Mouse (Mus musculus) yolk sac, embryonic 10.5 days (tissue): Measurements from ENCODE around the gene Hist1h4i.

ENCODE experiments used
- DNase-seq: peaks from one replicate; pipeline ENCODE4 v3.0.0-alpha.2; 2017; ENCODE audit warnings: low spot score

Gene Hist1h4i

DNA sequence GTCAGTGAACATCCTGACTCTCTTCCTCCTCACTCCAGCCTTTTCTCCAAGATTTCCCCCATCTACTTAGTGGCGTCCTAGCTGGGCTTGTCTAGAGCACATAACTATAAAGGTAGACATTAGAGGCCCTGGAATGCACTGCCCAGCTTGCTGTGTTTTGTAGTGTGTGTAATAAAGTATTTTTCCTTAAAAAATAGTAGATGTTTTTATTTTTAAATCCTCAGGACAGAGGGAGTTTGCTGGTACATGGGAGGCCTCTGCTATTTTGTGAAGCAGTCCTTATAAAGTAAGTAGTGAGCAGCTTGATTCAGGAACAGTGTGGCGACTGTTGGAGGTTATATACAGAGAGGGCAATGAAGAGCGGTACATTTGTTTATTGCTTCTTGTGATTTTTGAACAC lies 32.5 kb downstream of the Hist1h4i start:
- DNase-seq: no peak

DNA sequence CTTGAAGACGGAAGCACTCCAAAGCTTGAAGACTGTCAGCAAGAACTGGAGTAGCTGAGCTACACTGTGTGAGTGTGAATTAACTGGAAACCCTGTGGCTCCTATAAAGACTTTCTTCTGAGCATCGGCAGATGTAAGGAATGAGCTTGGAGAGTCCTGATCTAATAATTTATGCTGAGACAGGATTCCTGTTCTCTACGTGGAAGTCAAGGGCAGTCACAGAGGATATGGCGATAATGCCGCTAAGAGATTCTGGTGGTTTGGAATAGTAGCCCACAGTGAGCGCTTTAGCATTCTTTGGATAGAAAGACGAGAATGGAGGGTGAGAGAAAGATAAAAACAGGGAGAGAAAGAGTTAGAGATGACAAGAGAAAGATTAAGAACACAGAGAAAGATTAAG lies 33.3 kb downstream of the Hist1h4i start:
- no peak for DNase-seq

DNA sequence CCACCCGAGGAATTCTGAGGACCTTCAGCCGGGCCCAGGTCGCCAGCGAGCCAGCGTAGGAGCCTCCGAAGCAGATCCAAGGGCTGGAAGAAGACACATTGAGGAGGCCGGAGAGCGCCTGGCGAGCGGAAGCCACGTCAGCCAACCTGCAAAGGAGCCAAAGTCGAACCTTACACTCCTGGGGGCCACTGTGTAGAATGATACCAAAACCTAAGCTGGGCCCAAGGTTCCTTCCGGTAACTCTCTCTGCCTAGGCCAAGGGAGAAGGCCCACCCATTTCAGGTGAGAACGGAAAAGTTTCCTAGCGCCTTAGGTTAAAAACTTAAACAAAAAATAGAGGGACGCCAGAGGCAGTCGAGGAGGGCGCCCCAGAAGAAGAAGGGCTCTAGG lies 34.0 kb downstream of the Hist1h4i start:
- no peak for DNase-seq

DNA sequence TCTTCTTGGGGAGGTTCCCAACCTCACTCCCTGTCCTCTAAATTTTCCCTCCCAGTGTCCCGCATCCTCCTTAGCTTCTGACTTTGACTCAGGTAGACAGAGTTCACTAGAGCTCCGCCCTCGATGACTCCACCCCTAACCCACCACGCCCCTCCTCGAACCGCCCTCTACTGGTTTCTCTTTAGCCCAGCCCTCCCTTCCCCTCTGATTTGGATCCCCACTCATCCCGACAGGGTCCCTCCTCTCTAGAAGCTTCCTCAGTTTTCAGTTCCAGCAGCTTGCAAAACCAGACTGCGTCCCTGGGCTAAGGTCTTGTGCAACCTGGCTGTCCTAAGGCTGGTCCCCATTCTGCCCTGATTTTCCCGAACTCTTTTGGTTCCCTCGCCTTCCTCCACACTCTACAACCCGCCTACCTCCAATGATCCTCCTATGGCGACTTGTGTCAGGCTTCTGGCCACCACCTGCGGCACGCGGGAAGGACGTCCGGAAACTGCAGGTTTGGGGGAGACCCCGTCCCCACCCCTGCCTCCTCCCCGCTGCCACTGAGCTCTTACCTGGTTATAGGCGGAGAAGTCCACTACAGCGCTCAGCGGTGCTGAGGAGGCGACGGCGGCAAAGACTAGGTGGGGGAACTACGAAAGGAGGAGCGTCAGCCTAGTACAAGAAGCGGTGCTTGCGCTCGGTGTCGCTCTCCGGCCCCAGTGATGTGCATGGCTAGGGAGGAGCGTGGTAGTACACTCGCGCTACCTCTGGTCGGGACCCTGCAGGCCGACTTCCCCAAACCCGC lies 34.6 kb downstream of the Hist1h4i start:
- peak; percentile 93 for DNase-seq

DNA sequence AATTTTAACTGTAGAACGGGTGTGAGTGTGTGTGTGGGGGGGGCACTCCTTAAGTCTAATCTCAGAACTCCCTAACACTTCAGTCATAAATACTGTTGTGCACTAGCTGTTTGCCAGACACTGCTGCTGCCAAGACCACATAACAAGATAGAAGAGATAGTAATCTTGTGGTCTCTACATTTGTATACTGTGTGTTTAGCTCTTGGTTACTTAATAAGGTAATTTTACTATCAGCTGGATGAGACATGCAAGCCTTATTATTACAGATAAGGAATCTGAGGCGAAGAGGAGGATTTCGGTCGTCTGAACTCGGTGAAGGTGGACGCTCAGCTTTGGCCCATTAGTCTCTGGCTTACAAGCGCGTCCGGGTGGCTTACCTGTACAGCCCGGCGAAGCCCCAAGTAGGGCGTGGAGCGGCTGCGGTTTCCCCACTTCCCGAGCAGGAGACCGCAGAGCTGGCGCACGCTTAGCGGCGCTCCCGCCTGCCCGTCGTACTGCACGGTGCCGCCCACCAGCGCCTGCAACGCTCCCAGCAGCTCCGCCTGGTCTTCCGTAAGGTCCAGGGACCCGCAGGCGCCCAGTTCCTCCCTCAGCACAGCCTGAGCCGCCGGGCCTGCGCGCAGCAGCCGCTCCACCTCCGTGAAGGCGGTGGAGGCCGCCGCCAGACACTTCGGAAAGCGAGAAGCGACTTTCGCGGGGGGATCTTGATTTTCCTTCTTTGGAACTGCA lies 35.4 kb downstream of the Hist1h4i start:
- peak; percentile 88 for DNase-seq

DNA sequence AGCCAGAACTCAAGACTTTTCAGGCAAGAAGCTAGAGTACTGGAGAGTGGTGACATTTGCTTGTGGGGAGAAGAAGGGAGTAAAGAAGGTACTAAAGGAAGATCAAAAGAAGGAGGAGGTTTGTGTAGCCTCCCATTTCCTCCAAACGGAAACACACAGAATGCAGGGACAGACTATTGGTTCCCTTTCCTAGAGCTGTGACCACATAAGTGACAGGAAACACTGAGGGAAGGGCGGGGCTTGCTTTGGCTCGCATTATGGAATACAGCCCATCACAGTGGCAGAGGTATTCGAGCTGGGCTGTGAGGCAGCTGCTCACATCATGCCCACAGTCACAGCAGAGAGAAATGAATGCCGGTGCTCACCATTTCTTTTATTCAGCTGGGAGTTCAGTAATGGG lies 39.3 kb downstream of the Hist1h4i start:
- no peak for DNase-seq

DNA sequence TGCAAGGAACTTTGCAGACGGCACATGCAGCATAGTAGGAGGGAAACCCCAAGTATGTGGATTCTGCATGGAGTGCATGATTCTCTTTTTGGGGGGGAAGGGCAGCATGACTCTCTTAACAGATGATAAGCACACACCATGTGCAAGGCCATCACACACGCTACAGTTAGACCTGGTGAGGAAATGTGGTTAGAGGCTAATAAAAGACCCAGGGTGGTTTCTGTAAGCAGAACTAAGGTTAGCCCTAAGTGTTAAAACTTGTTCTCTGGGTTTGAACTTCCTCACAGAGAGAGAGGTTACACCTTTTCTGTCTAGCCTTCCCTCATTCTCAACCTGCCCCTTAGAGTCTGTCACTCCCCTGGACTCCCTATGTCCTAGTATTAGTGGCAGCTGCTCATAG lies 39.8 kb downstream of the Hist1h4i start:
- DNase-seq: no peak

DNA sequence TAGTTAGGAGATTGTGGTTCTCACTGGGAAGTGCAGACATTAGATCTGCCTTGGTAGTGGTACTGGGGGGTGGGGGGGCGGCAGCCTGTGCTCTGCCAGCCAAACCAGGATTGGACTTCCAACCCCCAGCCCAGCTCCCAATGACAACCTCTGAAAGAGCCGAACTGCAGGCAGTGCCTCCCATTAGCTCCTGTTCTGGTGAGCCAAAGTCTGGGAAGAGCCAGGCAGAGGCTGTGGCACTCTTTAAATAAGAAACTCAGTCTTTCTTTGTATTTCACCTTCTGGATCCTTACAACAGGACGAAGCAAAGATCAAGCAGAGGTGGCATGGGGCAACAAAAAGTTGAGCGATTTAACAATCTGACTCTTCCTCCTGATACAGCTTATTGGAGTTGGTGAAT lies 42.0 kb downstream of the Hist1h4i start:
- DNase-seq: no peak

DNA sequence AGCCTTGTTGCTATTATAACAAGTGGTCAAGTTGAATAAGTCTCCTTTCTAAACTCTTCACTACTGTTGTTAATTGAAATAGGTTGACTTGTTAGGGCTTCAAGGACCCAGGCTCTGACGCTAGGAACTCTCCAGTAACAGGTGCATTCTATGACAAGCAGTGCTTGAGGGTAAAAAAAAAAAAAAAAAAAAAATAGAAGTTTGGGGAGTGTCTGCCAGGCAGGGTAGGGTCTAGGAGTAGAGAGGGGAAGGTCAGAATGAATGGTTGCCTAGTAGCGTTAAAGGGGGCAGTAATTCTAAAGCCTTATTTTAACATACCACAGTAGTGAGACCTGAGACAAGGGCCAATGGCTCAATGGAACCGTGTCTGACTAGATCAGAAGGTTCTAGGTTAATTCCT lies 42.8 kb downstream of the Hist1h4i start:
- no peak for DNase-seq

DNA sequence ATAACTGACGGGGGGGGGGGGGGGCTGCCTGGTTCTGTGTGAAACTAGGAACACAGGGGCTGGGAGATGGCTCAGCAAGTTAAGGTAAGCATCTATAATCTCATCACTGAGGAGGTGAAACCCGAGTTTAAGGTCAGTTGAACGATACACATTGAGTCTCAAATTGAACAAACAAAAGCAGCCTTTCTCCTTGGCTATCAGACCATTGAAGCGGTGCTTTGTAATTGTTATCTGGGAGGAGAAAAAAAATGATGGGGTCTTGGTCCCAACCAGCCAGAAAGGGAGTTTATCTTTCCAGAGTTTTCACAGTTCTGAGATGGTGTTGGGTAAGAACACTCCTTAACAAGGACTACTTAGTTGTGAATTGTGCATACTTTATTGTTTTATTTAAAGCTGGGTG lies 43.3 kb downstream of the Hist1h4i start:
- no peak for DNase-seq

DNA sequence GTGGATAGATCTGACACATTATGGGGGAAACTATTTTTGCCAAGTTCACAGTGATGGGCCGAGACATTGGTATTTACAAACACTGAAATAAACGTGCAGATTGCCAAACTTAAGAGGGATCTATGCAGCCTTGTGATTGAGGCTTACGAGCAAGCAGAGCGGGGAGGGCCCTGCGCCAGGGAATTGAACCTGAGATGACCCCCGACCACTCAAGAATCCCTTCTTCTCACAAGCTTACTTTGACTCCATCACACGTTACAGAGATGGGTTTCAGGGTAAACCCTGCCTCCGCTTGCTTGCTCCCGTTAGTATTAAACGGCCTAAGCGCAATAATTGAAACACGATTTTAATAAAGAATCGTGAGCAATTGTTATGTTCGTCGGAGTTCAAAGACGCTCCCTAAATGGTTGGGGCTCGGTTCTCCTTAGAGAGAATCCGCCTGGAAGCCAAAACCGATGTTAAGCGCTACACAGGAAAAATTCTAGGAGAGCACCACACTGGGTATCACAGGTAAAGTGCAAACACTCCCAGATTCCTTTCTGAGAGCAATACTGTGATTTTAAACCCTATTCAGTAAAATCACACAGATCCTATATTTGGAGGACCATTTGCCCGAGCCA lies 43.9 kb downstream of the Hist1h4i start:
- DNase-seq: no peak

DNA sequence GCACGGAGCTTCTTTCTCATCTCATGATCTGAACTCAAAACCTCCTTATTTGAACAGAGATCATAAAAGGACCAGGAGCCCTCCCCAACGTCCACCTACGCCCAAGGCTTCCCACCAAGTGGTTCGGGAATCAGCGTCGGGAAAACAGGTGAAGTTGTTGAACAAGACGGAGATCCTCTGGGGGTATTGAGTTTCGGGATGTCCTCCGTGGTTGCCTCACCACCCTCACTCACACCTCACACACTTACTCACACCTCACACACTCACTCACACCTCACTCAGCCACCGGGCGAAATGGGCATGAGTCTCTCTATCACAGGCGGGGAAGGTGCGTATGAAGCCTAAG lies 44.3 kb downstream of the Hist1h4i start:
- no peak for DNase-seq

DNA sequence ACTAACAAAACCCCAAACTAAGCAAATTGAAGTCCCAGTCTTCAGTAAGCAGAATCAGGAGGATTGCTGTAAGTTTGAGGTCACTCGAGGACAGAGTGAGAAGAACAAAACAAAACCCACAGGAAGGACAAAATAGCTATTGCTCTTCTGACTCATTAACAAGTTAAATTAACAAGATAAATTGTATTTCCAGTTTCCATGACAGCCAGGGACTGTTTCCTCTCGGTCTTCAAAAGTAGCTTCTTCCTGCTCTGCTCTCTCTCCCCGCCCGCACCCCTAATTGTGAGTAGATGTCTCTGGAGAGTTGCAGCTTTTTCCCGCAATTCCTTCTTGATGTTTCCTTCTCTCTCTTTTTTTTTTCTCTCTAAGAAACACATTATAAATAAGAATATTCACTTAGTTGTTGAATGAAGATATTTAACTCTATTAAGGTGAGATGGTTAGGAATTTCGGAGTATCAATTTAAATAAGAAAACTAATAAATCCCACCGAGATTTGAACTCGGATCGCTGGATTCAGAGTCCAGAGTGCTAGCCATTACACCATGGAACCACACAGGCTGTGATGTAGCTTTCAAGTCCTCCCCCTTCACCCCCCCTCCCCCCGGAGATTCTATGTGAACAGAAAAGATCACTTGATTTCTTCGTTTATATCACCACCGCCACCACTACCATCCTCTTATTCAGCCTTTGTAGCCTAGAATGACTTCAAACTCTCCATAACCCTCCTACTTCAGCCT lies 44.9 kb downstream of the Hist1h4i start:
- DNase-seq: peak; percentile 79

DNA sequence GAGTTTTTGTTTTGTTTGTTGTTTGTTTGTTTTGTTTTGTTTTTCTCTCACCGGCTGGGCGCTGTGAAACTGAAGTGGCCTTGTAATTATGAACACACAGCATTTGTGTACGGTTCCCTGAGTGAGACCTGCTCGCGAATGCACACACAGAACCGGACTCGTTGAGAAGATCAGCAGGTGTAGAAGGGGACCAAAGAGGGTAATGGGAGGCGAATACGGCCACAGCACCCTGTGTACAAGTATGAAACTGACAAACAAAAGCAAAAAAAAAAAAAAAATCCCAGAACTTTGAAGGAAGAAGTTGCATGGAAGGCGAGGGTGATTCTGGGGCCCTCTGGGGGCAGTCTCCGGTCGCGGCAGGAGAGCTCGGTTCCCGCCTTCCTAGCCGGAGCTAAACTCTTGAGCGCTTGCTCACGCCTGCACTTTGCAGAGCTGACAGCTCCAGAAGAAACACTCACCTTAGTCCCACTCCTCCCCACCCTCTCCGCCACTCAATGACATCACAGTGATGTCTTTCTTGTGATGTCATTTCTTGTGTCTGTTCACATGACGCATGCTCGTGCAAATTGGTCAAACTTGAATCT lies 45.7 kb downstream of the Hist1h4i start:
- DNase-seq: peak; percentile 77

DNA sequence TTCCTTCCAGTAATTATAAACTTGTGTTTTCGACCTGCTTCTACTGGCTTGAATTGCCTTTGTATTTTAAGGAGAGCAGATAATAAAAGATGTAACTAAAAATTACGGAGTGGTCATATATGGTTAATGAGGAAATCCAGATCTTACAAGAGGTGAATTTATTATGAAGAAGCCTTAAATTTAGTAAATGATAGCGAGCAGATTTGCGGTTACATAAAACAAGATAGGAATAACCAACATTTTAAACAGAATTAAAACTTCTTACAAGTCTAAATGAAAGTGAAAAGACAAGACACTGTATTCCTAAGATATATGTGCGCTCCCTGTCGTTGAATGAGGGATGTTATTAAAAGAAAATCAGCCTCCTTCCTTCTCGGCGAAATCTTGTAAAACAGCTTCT lies 46.3 kb downstream of the Hist1h4i start:
- no peak for DNase-seq

DNA sequence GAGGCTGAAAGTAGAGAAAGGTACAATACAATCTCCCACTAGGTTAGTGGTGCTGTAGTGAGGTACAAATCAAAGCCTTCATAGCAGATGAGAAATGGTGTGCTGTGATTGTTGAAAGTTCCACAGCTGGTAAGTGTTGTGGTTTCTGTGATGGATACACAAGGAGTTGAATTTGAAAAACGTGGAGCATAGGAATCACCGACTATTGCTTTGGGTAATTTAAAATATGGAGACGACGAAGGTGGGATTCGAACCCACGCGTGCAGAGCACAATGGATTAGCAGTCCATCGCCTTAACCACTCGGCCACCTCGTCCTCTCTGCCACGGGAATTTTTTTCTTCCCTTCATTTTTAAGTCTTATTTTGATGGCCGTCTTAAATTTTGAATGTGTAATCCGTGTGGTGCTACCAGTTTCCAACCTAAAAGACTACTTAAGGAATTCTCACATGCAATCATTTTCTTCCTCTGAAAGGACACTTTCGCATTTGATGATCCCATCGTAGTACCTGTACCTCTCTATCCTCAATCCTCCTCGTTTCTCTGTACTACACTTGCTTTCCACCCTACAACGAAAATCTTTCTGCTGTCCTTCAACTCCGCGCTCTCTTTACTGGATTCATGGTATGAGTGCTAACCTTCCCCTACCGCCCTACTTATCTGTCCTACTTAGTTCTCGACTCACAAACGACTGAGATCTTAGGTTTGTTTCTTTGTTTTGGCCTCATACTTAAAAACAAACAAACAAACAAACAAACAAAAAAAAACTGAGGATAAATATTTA lies 47.0 kb downstream of the Hist1h4i start:
- peak; percentile 88 for DNase-seq

DNA sequence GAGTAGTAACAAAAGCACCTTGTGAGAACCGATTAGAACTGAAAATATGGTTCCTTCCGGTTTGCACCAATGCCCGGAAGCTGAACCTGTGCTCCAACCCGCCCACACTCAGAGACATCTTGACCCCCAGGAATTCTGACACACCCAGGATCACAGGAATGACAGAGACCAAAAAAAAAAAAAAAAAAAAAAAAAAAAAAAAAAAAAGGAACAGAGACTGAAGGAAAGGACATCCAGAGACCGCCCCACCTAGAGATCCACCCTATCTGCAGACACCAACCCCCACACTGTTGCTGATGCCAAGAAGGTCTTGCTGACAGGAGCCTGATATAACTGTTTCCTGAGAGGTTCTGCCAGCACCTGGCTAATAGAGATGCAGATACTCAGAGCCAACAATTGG lies 48.6 kb downstream of the Hist1h4i start:
- DNase-seq: no peak
